Mouse (Mus musculus): Measurements from ENCODE around the gene G3bp2. TPM values are rescaled to one million over a fixed set of nuclear protein-coding genes. Genes with fewer than 3 reads are reported as not detected.

G3bp2 gene
- polyA plus RNA-seq, 1 experiment from 2014 or later: 153 TPM

GRCm38 (mm10) chr5:92107282-92107681 lies 23.8 kb upstream of the G3bp2 start:
- no peak overlapping the region for H3K9ac ChIP-seq (ENCODE audit: low read depth, low read length)
- H3K36me3 ChIP-seq (ENCODE audit: control insufficient read depth, insufficient read depth, low read length): no peaks in the 10 kb centered on the region
- WGBS: 86% methylated on average over 4 of the region's 4 CpGs
- H3K9me3 ChIP-seq (ENCODE audit: control insufficient read depth, low read length): no peaks in the 10 kb centered on the region
- H3K4me2 ChIP-seq (ENCODE audit: low read depth, low read length): no peak overlapping the region
- no peak overlapping the region for H3K4me3 ChIP-seq (ENCODE audit: low read depth, low read length)
- no peak overlapping the region for H3K27ac ChIP-seq (replicated peaks; ENCODE audit: low read depth, low read length)
- no peak for ATAC-seq (ENCODE audit: low read depth)
- no peaks in the 10 kb centered on the region for H3K27me3 ChIP-seq (replicated peaks; ENCODE audit: control insufficient read depth, insufficient read depth, low read length)
- H3K4me1 ChIP-seq (ENCODE audit: control insufficient read depth, insufficient read depth, low read length): 0 out of 2 replicates have a peak, but pooled peaks cover 4% of the 10 kb centered on the region
- DNase-seq (ENCODE audit: low spot score): no peak

- ATAC-seq (ENCODE audit: low read depth) (peak; percentile 44; the same call in 1 of the 2 replicates), DNase-seq (ENCODE audit: low spot score) (peak; percentile 65)
- no peak overlapping the region for H3K9ac ChIP-seq (ENCODE audit: low read depth, low read length)
- H3K27ac ChIP-seq (replicated peaks; ENCODE audit: low read depth, low read length): no peak overlapping the region
- H3K36me3 ChIP-seq (ENCODE audit: control insufficient read depth, insufficient read depth, low read length): no peaks in the 10 kb centered on the region
- H3K4me2 ChIP-seq (ENCODE audit: low read depth, low read length): no peak overlapping the region
- no peak overlapping the region for H3K4me3 ChIP-seq (ENCODE audit: low read depth, low read length)
- H3K9me3 ChIP-seq (ENCODE audit: control insufficient read depth, low read length): no peaks in the 10 kb centered on the region
- no peaks in the 10 kb centered on the region for H3K27me3 ChIP-seq (replicated peaks; ENCODE audit: control insufficient read depth, insufficient read depth, low read length)
- H3K4me1 ChIP-seq (ENCODE audit: control insufficient read depth, insufficient read depth, low read length): 0 out of 2 replicates have a peak, but pooled peaks cover 4% of the 10 kb centered on the region
- WGBS: 36% methylated on average over 10 of the region's 10 CpGs
These were observed 23.0 kb upstream of the G3bp2 start for GRCm38 (mm10) chr5:92106327-92107125.

GRCm38 (mm10) chr5:92103816-92104415 lies 20.4 kb upstream of the G3bp2 start:
- Histone ChIP-seq H3K36me3 (ENCODE audit: control insufficient read depth, insufficient read depth, low read length) (no peaks in the 10 kb centered on the region), H3K4me1 (ENCODE audit: control insufficient read depth, insufficient read depth, low read length) (0 out of 2 replicates have a peak, but pooled peaks cover 4% of the 10 kb centered on the region), H3K9ac (ENCODE audit: low read depth, low read length) (no peak overlapping the region), H3K9me3 (ENCODE audit: control insufficient read depth, low read length) (no peaks in the 10 kb centered on the region), H3K27ac (replicated peaks; ENCODE audit: low read depth, low read length) (no peak overlapping the region), H3K27me3 (replicated peaks; ENCODE audit: control insufficient read depth, insufficient read depth, low read length) (no peaks in the 10 kb centered on the region), H3K4me2 (ENCODE audit: low read depth, low read length) (no peak overlapping the region), H3K4me3 (ENCODE audit: low read depth, low read length) (no peak overlapping the region)
- 62% methylated on average over 13 of the region's 13 CpGs for WGBS
- no peak for ATAC-seq (ENCODE audit: low read depth)
- peak; percentile 20 for DNase-seq (ENCODE audit: low spot score)

GRCm38 (mm10) chr5:92103062-92103461 lies 19.5 kb upstream of the G3bp2 start:
- no peak overlapping the region for H3K4me3 ChIP-seq (ENCODE audit: low read depth, low read length)
- H3K4me1 ChIP-seq (ENCODE audit: control insufficient read depth, insufficient read depth, low read length): 0 out of 2 replicates have a peak, but pooled peaks cover 4% of the 10 kb centered on the region
- DNase-seq (ENCODE audit: low spot score) (peak; percentile 57), ATAC-seq (ENCODE audit: low read depth) (peak; percentile 76)
- no peaks in the 10 kb centered on the region for H3K36me3 ChIP-seq (ENCODE audit: control insufficient read depth, insufficient read depth, low read length)
- H3K27me3 ChIP-seq (replicated peaks; ENCODE audit: control insufficient read depth, insufficient read depth, low read length): no peaks in the 10 kb centered on the region
- no peak overlapping the region for H3K4me2 ChIP-seq (ENCODE audit: low read depth, low read length)
- WGBS: 41% methylated on average over 6 of the region's 6 CpGs
- H3K27ac ChIP-seq (replicated peaks; ENCODE audit: low read depth, low read length): no peak overlapping the region
- H3K9ac ChIP-seq (ENCODE audit: low read depth, low read length): no peak overlapping the region
- H3K9me3 ChIP-seq (ENCODE audit: control insufficient read depth, low read length): no peaks in the 10 kb centered on the region

- H3K36me3 ChIP-seq (ENCODE audit: control insufficient read depth, insufficient read depth, low read length): no peaks in the 10 kb centered on the region
- H3K4me1 ChIP-seq (ENCODE audit: control insufficient read depth, insufficient read depth, low read length): 0 out of 2 replicates have a peak, but pooled peaks cover 3% of the 10 kb centered on the region
- H3K4me3 ChIP-seq (ENCODE audit: low read depth, low read length): no peak overlapping the region
- no peak overlapping the region for H3K4me2 ChIP-seq (ENCODE audit: low read depth, low read length)
- no peak overlapping the region for H3K27ac ChIP-seq (replicated peaks; ENCODE audit: low read depth, low read length)
- DNase-seq (ENCODE audit: low spot score) (no peak), ATAC-seq (ENCODE audit: low read depth) (no peak)
- no peak overlapping the region for H3K9ac ChIP-seq (ENCODE audit: low read depth, low read length)
- 83% methylated on average over 8 of the region's 8 CpGs for WGBS
- no peaks in the 10 kb centered on the region for H3K9me3 ChIP-seq (ENCODE audit: control insufficient read depth, low read length)
- no peaks in the 10 kb centered on the region for H3K27me3 ChIP-seq (replicated peaks; ENCODE audit: control insufficient read depth, insufficient read depth, low read length)
These were observed 18.1 kb upstream of the G3bp2 start for GRCm38 (mm10) chr5:92101601-92102000.

GRCm38 (mm10) chr5:92098351-92099109 lies 15.0 kb upstream of the G3bp2 start:
- no peak overlapping the region for H3K4me2 ChIP-seq (ENCODE audit: low read depth, low read length)
- H3K27ac ChIP-seq (replicated peaks; ENCODE audit: low read depth, low read length): no peak overlapping the region
- DNase-seq (ENCODE audit: low spot score): no peak
- ATAC-seq (ENCODE audit: low read depth): no peak
- H3K4me3 ChIP-seq (ENCODE audit: low read depth, low read length): no peak overlapping the region
- H3K27me3 ChIP-seq (replicated peaks; ENCODE audit: control insufficient read depth, insufficient read depth, low read length): no peaks in the 10 kb centered on the region
- no peak overlapping the region for H3K9ac ChIP-seq (ENCODE audit: low read depth, low read length)
- WGBS: 55% methylated on average over 13 of the region's 13 CpGs
- H3K9me3 ChIP-seq (ENCODE audit: control insufficient read depth, low read length): no peaks in the 10 kb centered on the region
- H3K36me3 ChIP-seq (ENCODE audit: control insufficient read depth, insufficient read depth, low read length): no peaks in the 10 kb centered on the region
- H3K4me1 ChIP-seq (ENCODE audit: control insufficient read depth, insufficient read depth, low read length): no peaks in the 10 kb centered on the region

GRCm38 (mm10) chr5:92097779-92098178 lies 14.3 kb upstream of the G3bp2 start:
- Histone ChIP-seq H3K36me3 (ENCODE audit: control insufficient read depth, insufficient read depth, low read length) (no peaks in the 10 kb centered on the region), H3K27ac (replicated peaks; ENCODE audit: low read depth, low read length) (no peak overlapping the region), H3K4me2 (ENCODE audit: low read depth, low read length) (no peak overlapping the region), H3K27me3 (replicated peaks; ENCODE audit: control insufficient read depth, insufficient read depth, low read length) (no peaks in the 10 kb centered on the region), H3K4me1 (ENCODE audit: control insufficient read depth, insufficient read depth, low read length) (no peaks in the 10 kb centered on the region), H3K4me3 (ENCODE audit: low read depth, low read length) (no peak overlapping the region), H3K9me3 (ENCODE audit: control insufficient read depth, low read length) (no peaks in the 10 kb centered on the region), H3K9ac (ENCODE audit: low read depth, low read length) (no peak overlapping the region)
- DNase-seq (ENCODE audit: low spot score): no peak
- no peak for ATAC-seq (ENCODE audit: low read depth)
- WGBS: 93% methylated on average over 4 of the region's 4 CpGs

- ATAC-seq (ENCODE audit: low read depth): no peak
- Histone ChIP-seq H3K9ac (ENCODE audit: low read depth, low read length) (no peak overlapping the region), H3K9me3 (ENCODE audit: control insufficient read depth, low read length) (no peaks in the 10 kb centered on the region), H3K27ac (replicated peaks; ENCODE audit: low read depth, low read length) (no peak overlapping the region), H3K4me2 (ENCODE audit: low read depth, low read length) (no peak overlapping the region), H3K4me3 (ENCODE audit: low read depth, low read length) (no peak overlapping the region), H3K36me3 (ENCODE audit: control insufficient read depth, insufficient read depth, low read length) (no peaks in the 10 kb centered on the region), H3K27me3 (replicated peaks; ENCODE audit: control insufficient read depth, insufficient read depth, low read length) (no peaks in the 10 kb centered on the region), H3K4me1 (ENCODE audit: control insufficient read depth, insufficient read depth, low read length) (no peaks in the 10 kb centered on the region)
- no peak for DNase-seq (ENCODE audit: low spot score)
- WGBS: 93% methylated on average over 6 of the region's 6 CpGs
These were observed 13.3 kb upstream of the G3bp2 start for GRCm38 (mm10) chr5:92096786-92097185.

All from embryonic facial prominence, embryonic 14.5 days (tissue).